Mouse (Mus musculus) adrenal gland, adult 2 months (tissue): ENCODE results near the gene Gpatch8. TPM values are rescaled to one million over a fixed set of nuclear protein-coding genes. Genes with fewer than 3 reads are reported as not detected.
"Not testable (repeated sequence)": the region's sequence is repeated elsewhere in the genome, so short reads cannot be mapped to it uniquely, and the experiment has no call there.

Source experiments
- DNase-seq: peaks from one replicate; pipeline ENCODE4 v3.0.0; 2021
- polyA plus RNA-seq: library from polyadenylated mRNA; depleted of rRNA; stranded (reverse); fragments of >200 nt; gene quantifications from 2 replicates; pipeline ENCODE4 v1.2.3, GENCODE M21; 2012
- total RNA-seq, 2 experiments: library from RNA; stranded (reverse); gene quantifications; 2 replicates each; pipeline ENCODE4 v1.2.3; 2021

The Gpatch8 gene
- total and polyA plus RNA-seq, 3 experiments: 18.4 to 31.4 (median 23.2) TPM

- peak; percentile 82 for DNase-seq
These were observed 16.9 kb upstream of the Gpatch8 start for GRCm38 (mm10) chr11:102572866-102573663.

DNA sequence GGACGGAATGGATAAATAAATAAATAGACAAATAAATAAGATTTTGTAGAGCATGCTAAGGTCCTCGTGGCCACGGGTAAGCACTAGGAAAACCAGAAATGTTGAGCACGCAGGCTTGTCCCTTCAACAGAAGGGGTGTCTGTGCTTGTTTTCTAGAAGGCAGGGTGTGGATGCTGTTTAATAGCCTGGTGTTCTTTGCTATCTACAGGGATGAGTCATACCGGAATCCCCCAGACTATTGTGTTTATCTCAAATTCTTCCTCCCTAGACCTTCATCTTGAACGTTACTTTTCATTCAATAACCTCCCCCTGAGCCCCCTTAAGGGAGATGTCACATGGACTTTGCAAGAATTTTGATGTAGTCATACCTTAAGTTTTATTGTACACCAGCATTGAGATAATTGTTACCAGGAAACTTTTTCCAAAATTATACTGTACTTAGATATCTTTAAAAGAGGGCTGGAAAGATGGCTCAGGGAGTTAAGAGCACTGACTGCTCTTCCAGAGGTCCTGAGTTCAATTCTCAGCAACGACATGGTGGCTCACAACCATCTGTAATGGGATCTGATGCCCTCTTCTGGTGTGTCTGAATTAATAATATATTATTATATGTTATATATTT is 12.7 kb upstream of the Gpatch8 start:
- no peak for DNase-seq

DNA sequence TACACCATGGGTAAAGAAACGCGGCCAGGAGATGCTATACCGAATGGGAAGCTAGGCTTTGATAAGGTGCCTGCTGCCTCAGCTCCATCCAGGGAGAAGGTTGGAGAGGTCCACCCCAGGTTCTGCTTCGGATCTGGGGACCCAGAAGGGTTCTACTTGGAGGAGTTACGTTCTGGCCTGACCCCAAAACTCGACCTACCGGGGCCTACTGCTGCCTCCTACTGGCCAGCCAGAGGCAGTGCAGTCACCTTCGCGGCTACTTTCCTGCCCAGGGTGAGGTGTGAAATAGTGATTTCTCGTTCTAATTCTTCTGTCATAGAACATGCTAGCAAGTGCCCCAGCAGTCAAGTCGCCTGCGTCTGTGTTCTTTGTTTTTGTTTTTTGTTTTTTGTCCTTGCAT is 12.0 kb upstream of the Gpatch8 start:
- no peak for DNase-seq

GRCm38 (mm10) chr11:102567723-102568122 is 11.5 kb upstream of the Gpatch8 start:
- DNase-seq: no peak

GRCm38 (mm10) chr11:102567157-102567556 is 11.0 kb upstream of the Gpatch8 start:
- DNase-seq: no peak

- DNase-seq: no peak
These were observed 10.1 kb upstream of the Gpatch8 start for GRCm38 (mm10) chr11:102566290-102566689.

DNA sequence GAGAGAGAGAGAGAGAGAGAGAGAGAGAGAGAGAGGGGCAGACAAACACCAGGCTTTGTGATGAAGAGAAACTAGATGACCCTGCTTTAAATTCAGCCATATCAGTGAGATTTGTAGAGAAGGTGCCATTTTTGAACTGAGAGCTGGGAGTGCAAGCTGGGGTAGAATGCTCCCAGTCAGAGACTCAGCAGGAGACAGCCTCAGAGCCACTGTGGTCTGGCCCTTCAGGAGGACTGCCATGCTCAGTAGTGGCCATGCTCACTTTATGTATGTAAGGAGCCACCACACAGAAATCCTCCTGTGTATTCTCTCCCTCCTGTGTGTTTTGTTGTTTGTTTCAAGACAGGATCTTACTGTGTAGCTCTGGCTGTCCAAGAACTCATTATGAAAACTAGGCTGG is 9.5 kb upstream of the Gpatch8 start:
- no peak for DNase-seq

DNA sequence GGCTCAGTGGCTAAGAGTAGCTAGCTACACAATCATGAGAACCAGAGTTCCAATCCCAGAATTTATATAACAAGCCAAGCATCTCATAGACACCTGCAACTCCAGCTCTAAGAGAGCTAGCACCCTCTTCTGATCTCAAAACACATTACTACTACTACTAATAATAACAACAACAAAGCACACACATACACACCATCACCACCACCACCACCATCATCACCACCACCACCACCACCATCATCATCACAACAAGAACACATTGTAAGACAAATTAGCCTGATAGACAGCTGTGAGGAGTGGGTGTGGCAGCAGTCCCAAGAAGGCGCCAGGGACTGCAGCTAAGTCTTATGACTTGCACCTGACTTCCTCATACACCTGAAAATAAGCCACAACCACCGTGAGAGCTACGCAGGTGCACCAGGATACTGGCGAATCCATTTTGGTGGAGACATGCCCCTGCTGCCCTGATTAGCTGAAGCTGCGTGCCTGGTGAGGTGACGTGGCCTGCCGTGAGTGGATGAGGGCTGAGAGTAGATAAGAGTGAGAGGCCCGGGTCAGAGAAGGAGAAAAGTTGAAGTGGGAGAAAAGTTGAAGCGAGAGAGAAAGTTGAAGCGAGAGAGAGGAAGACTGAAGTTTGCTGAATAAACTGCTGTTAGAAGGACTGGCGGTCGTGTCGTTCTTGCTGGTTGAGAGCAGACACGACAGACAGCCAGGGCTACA is 8.9 kb upstream of the Gpatch8 start:
- not testable (repeated sequence) for DNase-seq

- DNase-seq: no peak
These were observed 2.5 kb upstream of the Gpatch8 start for GRCm38 (mm10) chr11:102558704-102559103.

DNA sequence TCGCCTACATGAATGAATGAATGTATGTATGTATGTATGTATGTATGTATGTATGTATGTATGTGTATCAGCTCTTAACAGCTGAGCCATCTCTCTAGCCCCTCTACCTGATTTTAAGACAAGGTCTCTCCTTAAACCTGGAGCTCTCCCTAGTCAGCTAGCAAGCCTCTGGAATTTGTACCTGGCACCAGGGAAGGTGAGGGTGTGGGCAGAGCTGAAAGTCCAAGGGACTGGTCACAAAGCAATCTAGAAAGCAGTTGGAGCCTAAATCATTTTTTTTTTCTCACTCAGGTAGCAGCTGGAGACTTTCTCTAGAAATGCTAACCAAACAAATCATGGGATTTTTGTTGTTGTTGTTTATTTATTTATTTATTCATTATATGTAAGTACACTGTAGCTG is 1.2 kb upstream of the Gpatch8 start:
- DNase-seq: no peak

DNA sequence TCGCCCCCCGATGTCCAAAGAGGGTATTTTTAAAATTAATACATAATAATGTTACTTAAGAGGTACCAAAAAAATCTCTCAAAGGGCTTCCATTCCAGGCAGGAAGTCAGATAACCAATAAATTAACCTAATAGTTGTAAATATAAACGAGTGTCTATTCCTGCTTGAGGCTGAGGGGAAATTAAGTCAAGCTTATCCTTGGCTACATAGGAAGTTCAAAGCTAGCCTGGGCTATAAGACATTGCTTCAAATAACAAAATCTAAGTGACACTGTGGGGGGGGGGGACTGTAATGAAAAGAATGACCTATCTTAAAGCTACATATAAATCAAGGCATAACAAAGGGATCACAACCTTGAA is 503 bp upstream of the Gpatch8 start:
- no peak for DNase-seq

- no peak for DNase-seq
These were observed 677 bp downstream of the Gpatch8 start for GRCm38 (mm10) chr11:102555400-102556030.

DNA sequence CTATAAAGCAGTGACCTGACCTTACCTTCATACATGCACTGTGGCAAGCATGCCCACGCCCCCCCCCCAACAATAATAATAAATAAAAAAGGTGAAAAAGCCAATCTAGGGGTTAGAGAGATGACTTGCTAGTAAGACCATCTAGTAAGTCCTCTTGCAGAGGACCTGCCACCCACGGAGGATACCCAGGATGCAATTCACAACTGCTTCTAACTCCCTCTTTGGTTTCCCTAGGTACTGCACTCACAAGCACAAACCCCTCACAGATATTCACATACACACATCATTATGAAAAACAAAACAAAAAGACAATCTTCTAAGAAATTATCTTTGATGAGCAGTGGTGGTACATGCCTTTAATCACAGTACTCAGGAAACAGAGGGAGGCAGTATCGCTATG is 4.1 kb downstream of the Gpatch8 start:
- no peak for DNase-seq

DNA sequence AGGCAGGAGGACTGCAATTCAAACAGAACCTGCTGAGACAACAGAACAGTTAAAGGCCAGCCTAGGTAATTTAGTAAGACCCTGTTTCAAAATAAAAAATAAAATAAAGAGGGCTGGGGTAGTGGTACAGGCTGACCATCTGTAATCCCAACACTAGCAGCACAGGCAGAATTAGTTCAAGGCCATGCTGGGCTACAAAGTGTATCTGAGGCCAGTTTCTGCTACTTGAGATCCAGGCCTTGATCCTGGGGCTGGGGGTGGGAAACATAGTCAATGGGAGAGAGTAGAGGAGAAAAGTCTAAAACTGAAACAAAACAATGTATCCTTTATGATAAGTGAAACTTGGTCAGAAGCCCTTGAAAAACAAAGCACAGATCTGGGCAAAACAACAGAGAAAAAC is 5.0 kb downstream of the Gpatch8 start:
- DNase-seq: peak; percentile 37

GRCm38 (mm10) chr11:102541471-102541870 is 14.7 kb downstream of the Gpatch8 start:
- DNase-seq: peak; percentile 77

GRCm38 (mm10) chr11:102540286-102540685 is 15.9 kb downstream of the Gpatch8 start:
- not testable (repeated sequence) for DNase-seq

DNA sequence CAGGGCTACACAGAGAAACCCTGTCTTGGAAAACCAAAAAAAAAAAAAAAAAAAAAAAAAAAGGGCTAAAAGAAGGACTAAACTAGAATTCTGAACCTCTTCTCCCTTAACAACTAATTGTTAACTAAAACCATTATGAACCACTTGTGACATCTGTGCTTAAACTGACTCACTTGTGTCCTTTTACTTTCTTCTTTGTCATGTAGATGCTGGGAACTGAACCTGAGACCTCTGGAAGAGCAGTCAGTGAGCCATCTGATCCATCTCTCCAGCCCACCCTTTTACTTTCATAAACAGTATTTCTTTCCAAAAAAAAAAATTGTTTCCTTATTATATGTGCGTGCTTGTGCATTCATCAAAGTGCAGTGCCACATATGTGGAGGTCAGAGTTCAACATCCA is 16.5 kb downstream of the Gpatch8 start:
- DNase-seq: no peak

- DNase-seq: peak; percentile 37
These were observed 20.0 kb downstream of the Gpatch8 start for GRCm38 (mm10) chr11:102536210-102536609.

GRCm38 (mm10) chr11:102534078-102534477 is 22.1 kb downstream of the Gpatch8 start:
- DNase-seq: no peak

DNA sequence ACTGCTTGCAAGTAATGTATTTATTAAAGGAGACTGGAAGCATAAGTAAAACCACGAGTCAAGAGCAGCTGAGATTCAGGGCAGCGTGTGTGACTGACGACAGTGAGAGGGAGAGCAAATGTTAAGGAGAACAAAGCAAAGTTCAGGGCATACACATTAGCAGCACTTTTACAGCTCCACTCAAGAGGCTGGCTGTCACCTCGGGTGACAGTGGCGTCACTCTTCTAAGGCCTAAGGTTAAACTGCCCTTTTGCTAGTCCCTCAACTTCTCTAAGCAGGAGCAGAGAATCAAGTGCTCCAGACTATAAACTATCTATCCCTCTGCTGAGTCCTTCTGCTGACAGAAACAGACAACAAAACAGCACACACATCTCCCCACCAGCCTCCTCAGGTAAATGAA is 24.8 kb downstream of the Gpatch8 start:
- no peak for DNase-seq

- no peak for DNase-seq
These were observed 41.3 kb downstream of the Gpatch8 start for GRCm38 (mm10) chr11:102514793-102515424.

GRCm38 (mm10) chr11:102510226-102510625 is 46.0 kb downstream of the Gpatch8 start:
- DNase-seq: no peak
